Mouse (Mus musculus) C2C12 (cell line): ENCODE measurements around the gene Cradd.

Source experiments
- CEBPB ChIP-seq: IDR thresholded peaks from one replicate; pipeline ENCODE4 v1.6.1; 2011; ENCODE audit warnings: low read depth, mild to moderate bottlenecking, control low read depth, moderate library complexity
- CTCF ChIP-seq: IDR thresholded peaks from one replicate; pipeline ENCODE4 v1.5.1; 2011; ENCODE audit not compliant: control insufficient read depth, insufficient read depth, insufficient read length
- FOSL1 ChIP-seq: IDR thresholded peaks from one replicate; pipeline ENCODE4 v1.8.0; 2011; ENCODE audit warnings: mild to moderate bottlenecking, low read length; ENCODE audit not compliant: poor library complexity, insufficient read depth, severe bottlenecking
- MAX ChIP-seq: IDR thresholded peaks from one replicate; pipeline ENCODE4 v1.6.1; 2011; ENCODE audit warnings: mild to moderate bottlenecking, control low read depth
- MYOD1 ChIP-seq: IDR thresholded peaks from one replicate; pipeline ENCODE4 v1.6.1; 2011; ENCODE audit warnings: low read depth; ENCODE audit not compliant: control insufficient read depth, insufficient read length
- MYOG ChIP-seq: IDR thresholded peaks from one replicate; pipeline ENCODE4 v1.6.1; 2011; ENCODE audit not compliant: control insufficient read depth, insufficient read length; ENCODE audit errors: extremely low read depth
- USF1 ChIP-seq: IDR thresholded peaks from one replicate; pipeline ENCODE4 v1.6.1; 2011; ENCODE audit warnings: low read depth, mild to moderate bottlenecking, control low read depth, moderate library complexity

- TF ChIP-seq CTCF (no peak), USF1 (no peak), MAX (no peak), MYOG (no peak), CEBPB (no peak), MYOD1 (no peak), FOSL1 (no peak)
Measured at GRCm38 (mm10) chr10:95143446-95144114, 180.4 kb downstream of the Cradd start.
